Mouse (Mus musculus) layer of hippocampus, adult 8-10 months (tissue): ENCODE measurements around the gene Lars2. TPM values are rescaled to one million over a fixed set of nuclear protein-coding genes. Genes with fewer than 3 reads are reported as not detected.

ENCODE experiments used
- DNase-seq, 2 experiments: peaks; one replicate each; pipeline ENCODE4 v3.0.0; 2022; ENCODE audit warnings: low spot score in 2 of 2
- total RNA-seq, 4 experiments: library from RNA; stranded (reverse); gene quantifications; 2 replicates each; pipeline ENCODE4 v1.2.4; 2022

The Lars2 gene
- total RNA-seq, 4 experiments from 2014 or later = 42.2 to 1,241 (median 109) TPM

- no peak for DNase-seq
Measured at GRCm38 (mm10) chr9:123475569-123475968, 108.8 kb downstream of the Lars2 start.

- DNase-seq = no peak
Measured at GRCm38 (mm10) chr9:123478031-123478585, 111.4 kb downstream of the Lars2 start.

- peak in 1 of 2 experiments; percentile 27 for DNase-seq
Measured at GRCm38 (mm10) chr9:123478586-123479195, 112.0 kb downstream of the Lars2 start, which contains the start of gene Limd1. Gene Limd1 (plus strand): TSS chr9:123478706.

GRCm38 (mm10) chr9:123479196-123479669 is 112.5 kb downstream of the Lars2 start:
- DNase-seq = no peak

- no peak for DNase-seq
Measured at GRCm38 (mm10) chr9:123479876-123480252, 113.1 kb downstream of the Lars2 start.

DNA sequence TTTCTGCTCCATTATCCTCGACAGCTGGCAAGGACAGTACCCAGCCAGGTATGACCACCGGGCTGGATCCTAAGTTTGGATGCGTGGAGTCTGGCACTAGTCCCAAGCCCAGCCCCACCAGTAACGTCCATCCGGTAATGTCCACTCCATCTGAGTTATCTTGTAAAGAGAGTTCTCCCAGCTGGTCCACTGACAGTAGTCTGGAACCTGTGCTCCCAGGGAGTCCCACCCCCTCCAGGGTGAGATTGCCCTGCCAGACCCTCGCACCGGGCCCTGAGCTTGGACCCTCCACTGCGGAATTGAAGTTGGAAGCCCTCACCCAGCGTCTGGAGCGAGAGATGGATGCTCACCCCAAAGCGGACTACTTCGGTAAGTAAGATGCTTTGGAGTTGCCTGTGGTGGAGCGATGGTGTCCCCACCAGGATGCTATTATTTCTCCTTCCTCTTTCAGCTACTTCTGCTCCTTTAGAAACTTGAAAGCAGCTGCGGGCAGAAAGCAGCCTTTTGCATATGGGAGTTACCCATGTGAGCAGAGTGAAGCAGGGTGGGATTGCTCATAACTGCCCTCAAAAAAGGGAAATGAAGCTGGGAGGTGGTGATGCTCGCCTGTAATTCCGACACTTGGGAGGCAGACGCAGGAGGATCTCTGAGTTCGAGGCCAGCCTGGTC is 113.7 kb downstream of the Lars2 start:
- DNase-seq = no peak

GRCm38 (mm10) chr9:123481136-123481535 is 114.4 kb downstream of the Lars2 start:
- DNase-seq = no peak

DNA sequence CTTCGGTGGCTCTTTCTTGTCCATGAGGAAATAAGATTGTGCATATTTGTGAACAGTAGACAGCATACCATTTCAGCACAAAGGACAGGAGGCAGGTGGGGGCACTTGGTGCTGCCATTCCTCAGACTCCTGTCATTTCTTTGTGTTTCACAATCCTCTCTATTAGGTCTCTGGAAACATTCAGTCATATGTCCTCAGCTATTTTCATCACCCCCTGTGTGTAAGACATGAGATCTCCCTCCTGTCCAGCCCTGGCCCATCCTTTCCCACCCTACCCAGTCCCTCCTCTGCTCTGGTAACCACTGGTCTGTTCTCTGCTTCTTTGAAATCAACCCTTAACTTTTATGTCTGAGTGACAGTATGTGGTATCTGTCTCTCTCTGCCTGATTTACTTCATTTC is 116.9 kb downstream of the Lars2 start:
- no peak for DNase-seq

GRCm38 (mm10) chr9:123484830-123485229 is 118.1 kb downstream of the Lars2 start:
- DNase-seq = no peak

- DNase-seq = no peak
Measured at GRCm38 (mm10) chr9:123485561-123485960, 118.8 kb downstream of the Lars2 start.

DNA sequence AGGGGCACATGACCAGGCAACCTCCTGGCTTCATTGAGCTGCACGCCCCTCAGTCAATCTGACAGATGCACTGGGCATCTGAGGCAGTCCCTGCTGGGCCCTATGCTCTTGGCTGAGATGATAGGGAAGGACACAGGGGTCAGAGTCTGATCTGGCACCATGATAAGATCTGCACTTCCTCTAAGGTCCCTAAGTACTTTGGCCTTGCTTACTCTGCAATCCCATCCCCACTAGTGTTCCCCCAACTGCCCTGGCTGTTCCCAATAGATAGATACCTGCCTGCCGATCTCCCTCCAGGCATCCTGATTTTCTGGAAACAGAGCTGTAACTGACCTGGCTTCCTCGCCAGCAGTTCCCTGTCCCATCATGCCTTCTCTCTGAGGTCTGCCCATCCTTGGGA is 119.9 kb downstream of the Lars2 start:
- DNase-seq = no peak

GRCm38 (mm10) chr9:123489073-123489472 is 122.3 kb downstream of the Lars2 start:
- no peak for DNase-seq

GRCm38 (mm10) chr9:123489727-123490343 is 123.1 kb downstream of the Lars2 start:
- no peak for DNase-seq

- DNase-seq = no peak
Measured at GRCm38 (mm10) chr9:123490930-123491329, 124.2 kb downstream of the Lars2 start.

DNA sequence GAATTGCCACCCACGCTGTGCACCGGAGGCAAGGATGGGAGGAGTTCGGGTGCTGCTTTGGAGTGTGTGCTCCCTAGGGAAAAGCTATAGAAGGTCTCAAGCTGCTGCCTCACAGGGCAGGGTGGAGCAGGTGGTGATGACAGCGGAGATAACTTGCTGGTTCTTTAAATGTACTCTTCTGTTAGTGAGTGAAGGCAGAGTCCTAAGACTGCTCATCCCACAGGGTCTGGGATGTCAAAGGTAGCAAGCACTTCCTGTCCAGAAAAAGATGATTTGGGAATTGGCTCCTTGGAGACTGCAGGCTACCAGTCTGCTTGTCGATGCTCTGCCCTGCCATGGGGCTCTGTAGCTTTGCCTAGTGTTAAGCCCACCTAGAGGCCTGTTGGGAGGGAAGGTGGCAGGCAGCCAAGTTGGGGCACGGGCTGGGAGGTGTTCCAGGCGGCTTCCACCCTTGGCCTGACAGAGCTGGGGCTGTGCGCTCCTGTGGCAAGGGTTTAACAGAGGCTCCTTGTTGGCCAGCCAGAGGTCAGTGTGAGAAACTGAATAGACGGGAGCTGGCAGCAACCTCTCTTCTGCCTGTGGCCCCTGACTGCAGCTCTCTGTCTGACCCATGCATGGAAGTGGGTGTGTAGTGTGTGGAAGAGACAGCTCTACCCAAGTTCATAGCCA is 125.3 kb downstream of the Lars2 start:
- DNase-seq = peak; percentile 60 to 63

DNA sequence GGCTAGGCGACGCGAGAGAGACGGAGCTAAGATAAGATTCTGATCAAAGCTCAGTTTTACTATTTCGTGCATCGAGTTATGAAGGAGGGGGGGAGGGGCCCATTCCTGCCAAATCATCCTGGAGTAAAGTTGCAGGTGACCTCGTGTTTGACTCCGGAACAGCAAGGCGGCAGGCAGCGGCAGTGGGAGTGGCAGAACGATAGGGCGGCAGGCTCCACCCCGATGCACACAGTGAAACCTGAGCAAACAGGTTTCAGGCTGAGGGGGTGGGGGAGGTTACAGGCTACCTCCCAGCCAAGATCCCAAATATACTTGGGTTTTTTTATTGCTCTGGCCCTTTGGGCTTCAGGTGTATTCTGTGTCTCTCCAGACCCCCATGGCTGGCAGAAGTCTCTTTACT is 129.9 kb downstream of the Lars2 start:
- DNase-seq = no peak

- DNase-seq = no peak
Measured at GRCm38 (mm10) chr9:123497906-123498305, 131.2 kb downstream of the Lars2 start.

DNA sequence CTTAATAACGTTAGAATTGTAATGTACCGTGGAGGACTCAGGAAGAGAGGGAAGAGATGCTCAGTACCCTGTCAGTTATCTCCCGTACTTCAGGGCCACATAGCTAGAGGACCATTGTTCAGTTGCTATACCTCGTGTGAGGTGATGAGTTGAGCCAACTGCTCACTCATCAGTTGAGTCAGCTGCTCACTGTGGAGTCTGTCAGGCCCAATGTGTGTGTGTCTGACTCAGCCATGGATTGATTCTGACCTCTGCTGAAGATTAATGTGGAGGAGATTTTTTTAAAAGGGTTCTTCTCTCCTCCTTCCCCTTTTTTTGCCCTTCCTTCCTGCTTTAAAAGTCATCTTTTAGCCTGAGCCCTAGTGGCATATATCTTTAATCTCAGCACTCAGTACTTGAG is 133.8 kb downstream of the Lars2 start:
- DNase-seq = no peak

DNA sequence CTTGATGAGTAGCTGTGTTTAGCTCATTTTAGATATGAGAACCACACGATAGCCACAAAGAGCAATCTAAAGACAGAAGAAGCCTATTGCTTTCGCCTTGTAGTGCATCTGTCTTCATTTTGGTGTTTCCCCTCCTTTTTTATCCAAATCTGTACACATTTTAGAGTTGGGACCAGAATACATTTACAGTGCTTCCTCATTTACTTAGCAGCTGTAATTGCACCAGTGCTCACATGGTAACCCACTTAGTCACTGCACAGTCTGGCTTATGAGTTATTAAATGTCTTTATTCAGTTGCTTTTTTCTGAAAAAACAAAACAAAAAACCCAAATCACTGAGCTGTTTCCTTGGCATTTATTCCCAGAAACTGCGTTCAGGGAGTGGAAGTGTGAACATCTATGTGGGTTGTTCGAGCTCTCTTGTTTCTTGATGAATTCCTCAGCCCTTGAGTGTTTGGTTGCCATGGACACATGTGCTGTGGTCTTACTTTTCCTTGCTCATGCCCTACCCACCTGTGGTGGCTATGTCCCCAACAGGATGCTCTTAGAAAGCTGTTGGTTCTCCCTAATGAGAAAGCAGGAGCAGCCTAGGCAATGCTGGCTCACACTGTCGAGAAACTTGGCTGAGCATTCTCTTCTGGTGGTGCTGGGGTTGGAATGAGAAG is 136.6 kb downstream of the Lars2 start:
- DNase-seq = peak; percentile 39 to 41

DNA sequence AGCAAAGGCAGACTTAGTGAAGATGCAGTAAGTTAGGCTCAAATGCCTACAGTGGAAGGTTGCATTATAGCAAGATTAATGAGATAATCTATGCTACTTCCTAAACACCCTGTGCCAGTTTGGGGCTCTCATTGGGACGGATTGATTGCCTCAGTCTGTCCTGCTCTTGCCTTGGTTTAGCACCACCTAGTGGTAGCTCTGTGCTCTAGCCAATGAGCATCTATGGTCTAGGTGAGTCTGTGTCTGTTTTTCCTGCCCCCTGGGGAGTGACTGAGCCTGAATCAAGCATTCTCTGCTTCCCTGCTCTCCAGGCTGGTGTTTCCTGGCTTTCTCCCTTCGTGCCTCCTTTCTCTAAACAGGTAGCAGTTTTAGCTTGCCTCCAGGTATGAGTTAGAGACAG is 137.6 kb downstream of the Lars2 start:
- peak; percentile 38 to 50 for DNase-seq

DNA sequence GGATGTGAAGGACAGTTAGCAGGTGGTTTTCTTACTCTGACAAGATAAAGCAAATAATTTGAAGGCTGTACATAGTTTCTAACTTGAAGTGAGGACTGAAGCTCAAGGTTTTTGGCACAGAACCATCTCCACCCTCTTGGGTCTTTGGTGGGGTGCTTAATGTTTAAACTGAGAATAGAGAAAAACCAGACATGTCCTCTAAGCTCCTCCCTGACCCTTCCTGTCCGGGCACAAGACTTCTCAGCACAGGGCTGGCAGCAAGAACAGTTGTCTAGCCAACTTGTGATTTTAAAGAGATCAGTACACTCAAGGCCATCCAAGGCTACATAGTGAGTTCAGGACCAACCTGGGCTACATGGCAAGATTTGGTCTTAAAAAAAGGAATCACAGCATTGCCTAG is 138.9 kb downstream of the Lars2 start:
- DNase-seq = no peak
